Mouse (Mus musculus): ENCODE measurements around the gene Tagln.

The Tagln gene

GRCm38 (mm10) chr9:45935628-45936210 lies at the start of gene Tagln:
Gene Tagln, minus strand, starts transcription at chr9:45936058.
- DNase-seq (ENCODE audit: extremely low read depth, low read depth, low spot score), result no peak

- no peak for DNase-seq (ENCODE audit: extremely low read depth, low read depth, low spot score)
Measured at GRCm38 (mm10) chr9:45985229-45985567, 49.3 kb upstream of the Tagln start.

- no peak for DNase-seq (ENCODE audit: extremely low read depth, low read depth, low spot score)
Measured at GRCm38 (mm10) chr9:45984409-45985228, 48.8 kb upstream of the Tagln start.

GRCm38 (mm10) chr9:45983676-45984408 lies 48.0 kb upstream of the Tagln start:
- DNase-seq (ENCODE audit: extremely low read depth, low read depth, low spot score), result no peak

- DNase-seq (ENCODE audit: extremely low read depth, low read depth, low spot score), result no peak
Measured at GRCm38 (mm10) chr9:45981331-45981730, 45.5 kb upstream of the Tagln start.

GRCm38 (mm10) chr9:45980611-45981010 lies 44.8 kb upstream of the Tagln start:
- DNase-seq (ENCODE audit: extremely low read depth, low read depth, low spot score), result no peak

- no peak for DNase-seq (ENCODE audit: extremely low read depth, low read depth, low spot score)
Measured at GRCm38 (mm10) chr9:45979778-45980177, 43.9 kb upstream of the Tagln start.

- no peak for DNase-seq (ENCODE audit: extremely low read depth, low read depth, low spot score)
Measured at GRCm38 (mm10) chr9:45976884-45977283, 41.0 kb upstream of the Tagln start.

GRCm38 (mm10) chr9:45963577-45963976 lies 27.7 kb upstream of the Tagln start:
- DNase-seq (ENCODE audit: extremely low read depth, low read depth, low spot score), result no peak

- no peak for DNase-seq (ENCODE audit: extremely low read depth, low read depth, low spot score)
Measured at GRCm38 (mm10) chr9:45961855-45962254, 26.0 kb upstream of the Tagln start.

GRCm38 (mm10) chr9:45959661-45960060 lies 23.8 kb upstream of the Tagln start:
- peak; percentile 76 for DNase-seq (ENCODE audit: extremely low read depth, low read depth, low spot score)

- DNase-seq (ENCODE audit: extremely low read depth, low read depth, low spot score), result no peak
Measured at GRCm38 (mm10) chr9:45958851-45959250, 23.0 kb upstream of the Tagln start.

- DNase-seq (ENCODE audit: extremely low read depth, low read depth, low spot score), result no peak
Measured at GRCm38 (mm10) chr9:45958023-45958670, 22.3 kb upstream of the Tagln start.

- DNase-seq (ENCODE audit: extremely low read depth, low read depth, low spot score), result no peak
Measured at GRCm38 (mm10) chr9:45955107-45955963, 19.5 kb upstream of the Tagln start, which contains the start of gene Sidt2. Gene Sidt2, minus strand, starts transcription at chr9:45955258.

- no peak for DNase-seq (ENCODE audit: extremely low read depth, low read depth, low spot score)
Measured at GRCm38 (mm10) chr9:45954294-45955106, 18.6 kb upstream of the Tagln start.

- DNase-seq (ENCODE audit: extremely low read depth, low read depth, low spot score), result peak; percentile 87
Measured at GRCm38 (mm10) chr9:45953511-45954293, 17.8 kb upstream of the Tagln start.

- DNase-seq (ENCODE audit: extremely low read depth, low read depth, low spot score), result no peak
Measured at GRCm38 (mm10) chr9:45952890-45953289, 17.0 kb upstream of the Tagln start.

- no peak for DNase-seq (ENCODE audit: extremely low read depth, low read depth, low spot score)
Measured at GRCm38 (mm10) chr9:45952057-45952456, 16.2 kb upstream of the Tagln start.

GRCm38 (mm10) chr9:45946872-45947183 lies 11.0 kb upstream of the Tagln start:
- no peak for DNase-seq (ENCODE audit: extremely low read depth, low read depth, low spot score)
